Mouse (Mus musculus) gastrocnemius, postnatal 10 days (tissue): ENCODE results near the gene Vmn2r7. TPM values are rescaled to one million over a fixed set of nuclear protein-coding genes. Genes with fewer than 3 reads are reported as not detected.
"Not testable (repeated sequence)": the region's sequence is repeated elsewhere in the genome, so short reads cannot be mapped to it uniquely, and the experiment has no call there.

Experiments
- DNase-seq: peaks from one replicate; pipeline ENCODE4 v3.0.0; 2021; ENCODE audit warnings: mixed read lengths
- long read RNA-seq, 2 experiments: library from polyadenylated mRNA; stranded (forward); transcript quantifications; one replicate each; pipeline ENCODE4 v2.0.0; 2021
- total RNA-seq, 2 experiments: library from RNA; stranded (reverse); gene quantifications; 2 replicates each; pipeline ENCODE4 v1.2.3; 2021

The Vmn2r7 gene
- total RNA-seq = not detected
- long read RNA-seq, experiment 1 = 0 reads
- long read RNA-seq, experiment 2 = 0 reads

DNA sequence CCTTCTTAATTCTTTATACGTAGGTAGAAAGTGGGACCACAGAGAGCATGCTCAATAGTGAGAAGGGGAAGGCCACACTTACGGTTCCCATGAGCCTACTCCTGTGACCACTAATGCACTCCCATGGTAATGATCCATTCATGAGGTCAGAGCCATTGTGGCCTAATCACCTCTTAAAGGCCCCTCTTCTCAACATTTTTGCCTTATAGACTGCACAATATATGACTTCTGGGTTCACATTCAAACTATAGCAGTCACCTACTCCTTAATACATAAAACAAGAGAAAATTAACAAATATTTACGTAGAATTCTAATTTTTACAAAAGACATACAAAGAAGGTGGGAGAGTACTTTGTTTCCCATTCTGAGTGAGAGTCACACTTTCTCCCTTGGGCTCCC lies at the start of gene Vmn2r7:
TSS of gene Vmn2r7 (minus strand) at position 101 of the 400 bp plus-strand sequence.
- DNase-seq = not testable (repeated sequence)

DNA sequence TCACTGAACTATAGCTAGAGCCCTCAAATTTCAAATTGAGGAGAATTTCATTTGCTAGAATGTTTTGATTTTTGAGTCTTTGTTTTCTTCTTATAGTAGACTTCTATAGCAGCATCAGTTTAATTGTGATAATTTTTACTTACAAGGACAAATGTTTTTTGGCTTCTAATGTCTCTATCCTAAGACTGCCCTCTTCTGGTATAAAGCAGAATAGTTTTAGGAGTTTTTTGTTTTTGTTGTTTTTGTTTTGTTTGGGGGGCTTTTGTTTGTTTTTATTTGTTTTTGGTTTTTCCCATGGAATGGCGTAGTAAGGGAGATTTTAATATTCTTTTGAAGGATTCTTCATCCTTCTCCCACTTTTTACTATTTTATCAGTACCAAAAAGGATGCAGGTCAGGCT lies 45.2 kb upstream of the Vmn2r7 start:
- DNase-seq = no peak

DNA sequence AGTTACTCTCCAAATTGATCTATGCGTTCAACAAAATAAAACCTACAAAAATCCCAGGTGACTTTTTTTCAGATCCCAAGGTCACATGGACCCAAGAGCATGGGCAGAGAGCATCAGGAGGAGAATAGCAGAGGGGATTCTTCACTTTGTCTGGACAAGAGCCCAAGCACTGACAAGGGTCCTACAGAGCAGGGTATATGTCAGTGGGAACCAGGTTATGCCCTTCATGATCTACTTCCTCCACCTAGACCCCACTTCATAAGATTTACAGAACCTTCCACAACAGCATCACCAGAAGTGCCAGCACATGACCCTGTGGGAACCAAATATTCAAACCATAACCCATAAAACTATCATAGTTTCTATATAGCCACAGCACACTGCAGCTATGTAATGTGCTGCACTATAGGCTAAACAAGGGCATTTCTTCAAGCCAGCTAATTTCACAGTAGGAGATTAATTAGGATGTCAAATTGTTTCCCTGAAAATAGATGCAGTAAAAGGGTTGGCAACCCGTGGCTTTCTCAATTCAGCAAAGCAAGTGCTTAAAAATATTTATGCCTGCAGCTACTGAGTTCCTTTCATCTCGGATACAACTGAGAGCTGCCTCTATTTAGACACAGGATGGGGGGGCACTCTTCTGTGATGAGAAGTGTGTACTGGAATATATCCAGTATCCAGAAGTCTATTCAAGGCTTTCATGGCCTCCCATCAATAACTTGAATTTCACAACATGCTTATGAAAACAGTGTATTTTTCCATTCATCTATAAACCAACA lies 33.8 kb upstream of the Vmn2r7 start:
- DNase-seq = no peak

DNA sequence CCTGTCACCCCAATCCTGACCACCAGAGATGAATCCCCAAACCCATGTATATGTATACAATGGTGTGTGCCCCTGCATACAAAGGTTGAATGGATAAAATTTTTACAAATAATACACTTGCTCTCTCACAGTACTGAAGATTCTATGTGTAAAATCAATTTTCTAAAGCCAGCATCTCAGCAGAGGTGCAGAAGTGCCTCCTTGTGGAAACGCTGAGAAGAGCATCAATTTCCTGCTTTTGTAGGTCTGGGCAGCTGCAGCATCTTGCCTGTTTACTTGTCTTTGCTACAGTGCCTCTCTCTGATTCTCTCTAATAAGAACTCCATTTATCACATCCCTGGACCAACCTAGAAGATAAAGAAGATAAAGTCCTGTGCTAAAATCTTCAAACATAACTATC lies 32.1 kb upstream of the Vmn2r7 start:
- no peak for DNase-seq

DNA sequence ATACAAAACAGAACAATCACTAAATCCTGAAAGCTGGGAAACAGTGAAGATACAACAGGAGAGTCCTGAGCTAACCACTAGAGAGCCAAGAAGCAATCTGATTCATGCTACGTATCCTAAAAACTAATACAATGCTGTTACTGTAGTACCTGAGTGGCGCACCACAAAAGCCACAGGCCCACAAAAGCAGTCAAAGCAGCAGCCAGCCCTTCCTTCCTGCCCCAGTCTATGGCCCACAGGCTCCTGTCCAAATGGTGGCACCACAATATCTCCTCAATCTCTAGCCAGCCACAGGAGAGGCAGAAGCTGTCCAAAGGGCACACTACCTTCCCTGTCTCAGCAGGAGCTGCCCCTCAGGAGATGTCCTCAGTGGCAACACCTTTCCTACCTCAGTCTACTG lies 1.7 kb downstream of the Vmn2r7 start:
- DNase-seq = no peak

DNA sequence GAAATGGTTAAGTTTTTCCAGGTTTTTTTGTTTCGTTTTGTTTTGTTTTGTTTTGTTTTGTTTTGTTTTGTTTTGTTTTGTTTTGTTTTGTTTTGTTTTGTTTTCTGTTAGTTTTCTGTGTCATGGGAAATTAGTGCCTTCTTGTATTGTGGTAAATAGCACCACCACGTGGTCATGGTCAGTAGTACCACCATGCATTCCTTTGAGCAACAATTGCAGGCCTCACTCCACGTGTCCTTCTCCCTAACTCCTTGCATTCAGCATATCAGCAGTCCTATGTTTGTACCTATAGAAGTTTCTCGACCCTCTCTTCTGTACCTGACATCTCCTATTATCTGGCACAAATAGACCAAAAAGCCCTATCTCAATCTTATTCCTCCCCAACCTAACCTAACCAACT lies 2.3 kb downstream of the Vmn2r7 start:
- peak; percentile 37 for DNase-seq

DNA sequence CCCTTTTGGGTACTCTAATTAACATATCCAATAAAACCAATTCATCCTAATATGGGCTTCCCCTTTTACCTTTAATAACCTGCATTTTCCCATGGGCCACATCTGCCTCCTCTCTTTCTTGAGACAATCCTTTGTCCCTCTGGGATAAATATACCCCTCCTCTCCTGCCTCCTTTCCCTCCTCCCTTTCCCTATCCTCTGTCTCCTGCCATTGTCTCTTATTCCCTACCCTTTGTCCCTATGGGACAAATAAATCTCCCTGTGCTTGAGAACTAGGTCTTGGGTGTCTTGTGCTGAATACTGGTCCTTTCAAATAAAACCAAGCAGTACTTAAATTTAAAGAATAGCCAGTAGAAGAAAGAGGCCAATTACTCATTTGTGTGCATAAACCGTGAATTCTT lies 13.4 kb downstream of the Vmn2r7 start:
- DNase-seq = no peak

DNA sequence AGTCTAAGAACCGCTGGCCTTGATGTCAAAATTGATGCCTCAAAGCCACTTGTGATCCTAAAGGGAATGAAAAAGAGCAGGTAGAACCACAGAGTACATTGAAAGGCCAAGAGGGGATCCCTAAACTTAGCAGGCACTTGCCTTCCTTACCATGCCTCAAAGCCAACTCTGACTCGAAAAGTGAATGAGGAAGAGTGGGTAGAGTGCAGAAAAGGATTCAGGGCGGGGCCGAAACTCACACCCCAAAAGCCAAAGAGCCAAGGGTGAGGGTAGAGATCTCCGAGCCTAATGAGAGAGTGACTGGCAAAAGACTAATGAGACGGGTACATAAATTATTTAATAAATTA lies 53.3 kb downstream of the Vmn2r7 start:
- DNase-seq = no peak

DNA sequence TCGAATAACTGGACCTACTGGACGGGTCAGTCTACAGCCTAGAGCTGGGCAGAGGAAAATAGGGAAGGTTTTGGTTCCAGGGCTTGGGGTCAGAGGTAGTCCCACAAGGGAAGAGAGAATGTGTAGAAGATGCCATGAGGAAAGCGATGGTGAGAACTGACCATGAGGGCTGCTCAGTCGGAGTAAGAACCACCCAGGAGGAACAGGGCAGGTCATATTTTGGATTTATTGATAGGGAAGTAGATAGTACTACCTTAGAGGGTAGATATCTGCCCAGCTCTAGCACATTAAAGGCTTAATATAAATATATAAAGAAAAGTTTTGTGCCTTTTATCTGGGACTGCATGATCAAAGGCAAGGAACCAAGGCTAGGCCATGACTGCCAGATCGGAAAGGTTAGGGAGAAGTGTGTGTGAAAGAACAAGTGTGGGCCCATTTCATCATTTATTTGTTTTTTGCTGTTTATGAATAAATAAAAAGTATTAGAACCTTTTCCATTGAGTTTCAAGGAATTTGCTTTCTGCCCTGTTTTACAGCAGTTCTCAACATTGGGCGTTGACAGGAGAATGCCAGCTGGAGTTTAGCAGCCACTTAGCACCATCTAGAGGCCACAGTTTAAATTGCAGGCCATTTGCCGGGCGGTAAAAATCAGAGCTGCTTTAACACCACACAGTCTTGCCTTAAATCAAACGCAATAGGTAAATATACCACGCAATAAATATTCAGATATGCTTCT lies 53.9 kb downstream of the Vmn2r7 start:
- peak; percentile 54 for DNase-seq

DNA sequence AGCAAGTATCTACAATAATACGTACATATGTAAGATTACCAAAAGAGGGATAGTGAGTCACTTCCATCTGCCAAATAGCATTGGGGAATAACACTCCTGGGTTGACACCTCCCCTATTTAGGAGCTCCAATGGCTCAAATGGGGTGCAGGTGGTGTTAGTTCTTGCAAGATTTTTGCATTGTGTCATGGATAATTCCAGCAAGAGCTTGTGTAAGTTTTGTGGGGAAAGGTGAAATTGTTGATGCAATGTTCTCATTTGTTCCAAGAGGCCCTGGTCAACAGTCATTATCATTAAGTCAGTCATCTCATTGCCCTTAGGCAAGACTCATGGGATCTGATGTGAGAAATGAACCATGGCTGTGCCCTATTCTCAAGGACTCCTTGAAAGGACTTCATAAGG lies 61.7 kb downstream of the Vmn2r7 start:
- no peak for DNase-seq

DNA sequence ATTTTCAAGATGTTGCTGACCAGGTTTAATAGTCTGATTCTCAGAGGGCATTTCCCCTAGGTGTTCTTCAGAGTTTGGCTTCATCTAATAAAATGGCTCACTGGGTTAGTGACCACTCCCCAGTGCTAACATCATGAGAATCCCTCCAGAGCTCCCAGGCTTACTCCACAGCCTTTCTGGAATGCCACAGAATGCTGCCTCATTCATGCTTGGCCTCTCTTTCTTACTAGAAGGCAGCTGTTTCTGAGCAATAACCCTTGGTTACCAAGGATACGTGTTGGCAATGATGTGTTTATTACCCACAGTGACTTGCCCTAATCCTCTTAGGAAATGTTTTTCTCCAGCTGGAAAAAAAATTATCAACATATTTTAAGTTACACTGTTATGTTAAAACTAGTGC lies 72.4 kb downstream of the Vmn2r7 start:
- DNase-seq = no peak

DNA sequence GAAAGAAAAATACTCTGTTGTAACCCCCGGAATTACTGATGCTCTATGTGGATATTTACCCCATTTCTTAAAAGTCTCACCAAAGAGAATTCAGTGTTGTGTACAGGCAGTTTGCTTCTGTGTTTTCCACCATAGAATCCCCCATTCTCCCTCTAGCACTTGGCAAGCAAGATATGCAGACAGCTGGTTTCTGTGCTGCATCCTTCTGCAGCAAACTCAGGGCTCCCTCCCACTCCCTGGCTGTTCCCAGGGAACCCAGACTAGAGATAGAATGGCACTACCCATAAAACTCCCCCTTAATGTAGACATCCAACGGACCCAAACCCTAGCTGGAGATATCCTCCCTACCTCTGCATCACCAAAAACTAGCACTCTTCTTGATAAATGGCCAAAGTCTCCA lies 88.4 kb downstream of the Vmn2r7 start:
- no peak for DNase-seq

DNA sequence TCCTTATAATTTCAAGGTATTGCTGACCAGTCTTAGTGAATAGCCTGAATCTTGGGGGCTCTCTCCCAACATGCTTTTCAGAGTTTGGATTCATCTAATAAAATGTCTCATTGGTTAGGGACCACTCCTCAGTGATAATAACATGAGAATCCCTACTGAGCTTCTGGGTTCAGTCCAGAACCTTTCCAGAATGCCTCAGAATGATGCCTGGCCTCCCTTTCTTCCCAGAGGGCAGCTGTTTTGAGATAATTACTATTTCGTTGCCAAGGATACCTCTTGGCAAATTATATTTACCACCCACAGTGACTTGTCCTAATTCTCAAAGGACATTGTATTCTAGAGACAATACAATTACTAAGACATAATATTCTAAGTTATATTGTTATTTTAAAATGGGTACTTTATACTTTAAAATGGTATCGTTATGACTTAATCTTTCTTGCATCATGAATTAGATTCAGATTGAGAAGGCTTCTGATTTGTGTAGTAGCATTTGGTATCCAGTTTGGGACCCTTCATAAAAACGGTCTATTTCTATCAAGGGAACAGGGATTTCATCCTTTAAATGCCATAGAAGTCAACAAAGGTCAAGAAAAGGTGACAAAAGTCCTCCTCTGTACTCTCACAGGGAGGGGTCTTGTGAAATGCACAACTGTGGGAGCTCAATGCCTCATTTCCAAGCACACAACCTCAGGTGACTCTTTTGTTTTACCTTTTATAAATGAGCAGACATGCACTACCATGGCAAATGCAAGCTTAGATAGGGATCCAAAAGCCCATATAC lies 117.2 kb downstream of the Vmn2r7 start:
- DNase-seq = not testable (repeated sequence)

DNA sequence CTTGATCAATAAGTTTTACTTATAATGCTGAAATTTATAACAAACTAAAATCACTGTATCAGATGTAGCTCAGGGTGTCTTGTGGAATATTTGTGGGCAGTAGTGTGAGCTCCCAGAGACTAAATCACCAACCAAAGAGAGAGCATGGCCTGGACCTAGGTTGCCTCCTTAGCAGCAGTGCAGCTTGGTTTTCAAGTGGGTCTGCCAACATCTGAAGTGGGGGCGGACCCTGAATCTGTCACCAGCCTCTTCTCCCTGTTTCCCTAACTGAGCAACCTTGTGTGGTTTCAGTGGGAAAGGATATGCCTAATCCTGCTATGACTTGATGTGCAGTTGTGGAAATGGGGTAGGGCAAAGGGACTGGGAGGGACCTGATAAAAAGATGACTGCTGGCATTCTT lies 118.8 kb downstream of the Vmn2r7 start:
- DNase-seq = not testable (repeated sequence)

DNA sequence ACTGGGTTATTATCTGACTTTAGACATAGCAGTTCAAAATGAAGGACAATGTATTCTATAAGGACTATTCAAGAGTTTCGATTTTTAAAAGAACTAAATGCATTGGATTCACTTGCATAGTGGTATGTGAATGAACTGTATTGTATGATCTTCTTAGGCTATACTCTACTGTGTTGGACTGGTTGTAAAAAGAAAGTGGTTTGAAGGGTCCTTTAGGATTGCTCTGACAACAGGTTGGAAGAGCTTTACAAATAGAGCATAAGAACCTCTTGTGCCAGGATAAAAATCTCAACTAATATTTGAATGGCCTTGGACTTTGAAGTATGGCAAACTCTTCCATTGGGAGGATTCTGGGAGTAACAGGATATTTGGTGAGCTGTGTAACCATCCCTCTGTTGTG lies 168.5 kb downstream of the Vmn2r7 start:
- not testable (repeated sequence) for DNase-seq
